Comparison of ENCODE assay signal across 9 mouse cellular contexts in the genomic region with DNA sequence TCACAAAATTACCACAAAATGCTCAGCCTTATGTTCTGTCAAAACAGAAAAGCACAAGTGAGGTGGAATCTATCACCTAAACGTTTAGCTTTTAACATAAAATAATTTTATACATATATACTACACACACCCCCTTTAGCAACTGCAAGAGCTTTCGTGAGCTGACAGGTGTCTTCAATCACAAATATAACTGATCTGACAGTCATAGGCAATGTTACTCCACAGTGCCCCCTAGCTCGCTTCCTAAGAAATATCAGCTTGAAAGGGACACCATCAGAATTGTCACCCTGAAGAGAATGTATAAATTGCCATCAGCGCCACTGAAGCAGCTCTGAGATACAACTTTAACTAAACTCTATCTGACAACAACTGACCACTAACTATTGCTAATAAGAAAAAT. TPM values are rescaled to one million over a fixed set of nuclear protein-coding genes. Genes with fewer than 3 reads are reported as not detected.
DNase-seq lines count a peak whose midpoint lies in the region; ATAC-seq and TF ChIP-seq lines count a peak whose summit lies in the region.
"Had no signal": no experiment of that assay in that cellular context is flagged by ENCODE, and none has a peak within 500 bp of the region (broad histone marks: within the 10 kb centered on the region; RNA-seq: fewer than 3 reads in every experiment).

No protein-coding gene starts in this region.

- WGBS in forebrain, embryonic 11.5 days, result 4% methylated on average over 4 of the region's 4 CpGs
- 2% methylated on average over 4 of the region's 4 CpGs for WGBS in hindbrain, postnatal 0 days
- 3% methylated on average over 4 of the region's 4 CpGs for WGBS in liver, adult 2 months

- peak; percentile 18 to 26 for DNase-seq in urinary bladder, adult 18-20 months (ENCODE audit: low spot score in 2 of 2)
- no peak for DNase-seq in urinary bladder, postnatal 10 days (ENCODE audit: low spot score)
- peak; percentile 87 for DNase-seq in c-Kit-positive CD71-positive TER-119-negative erythroid progenitor cells, embryonic 14.5 days (ENCODE audit: low read depth)
- DNase-seq in forebrain, embryonic 11.5 days (ENCODE audit: low spot score), result peak; percentile 83
- peak; percentile 80 for DNase-seq in hindbrain, postnatal 0 days (ENCODE audit: low spot score)
- DNase-seq in liver, adult 2 months (ENCODE audit: extremely low read depth, low read depth, low spot score), result peak; percentile 76
- DNase-seq in natural killer cell, adult 2 months (ENCODE audit: low spot score in 2 of 2), result peak; percentile 63 to 73
- peak; percentile 21 to 50 for DNase-seq in thymus, adult 18-20 months

- no peak overlapping the region for H3K27ac ChIP-seq in forebrain, embryonic 11.5 days (ENCODE audit: low read depth, low read length)
- no peak overlapping the region for H3K27ac ChIP-seq in hindbrain, postnatal 0 days
- no peak overlapping the region for H3K27ac ChIP-seq in liver, adult 2 months (replicated peaks; ENCODE audit: insufficient read depth, low read depth, low read length)

- H3K27me3 ChIP-seq in forebrain, embryonic 11.5 days (ENCODE audit: control insufficient read depth, insufficient read depth, low read length), result no peaks in the 10 kb centered on the region; the same call in 1 of the 2 replicates
- no peaks in the 10 kb centered on the region for H3K27me3 ChIP-seq in hindbrain, postnatal 0 days (ENCODE audit: insufficient read depth, low read length)
- H3K27me3 ChIP-seq in liver, adult 2 months (ENCODE audit: control insufficient read depth, insufficient read depth, low read length), result no peaks in the 10 kb centered on the region

- H3K4me1 ChIP-seq in forebrain, embryonic 11.5 days (replicated peaks; ENCODE audit: control insufficient read depth, insufficient read depth, low read length), result peaks cover 3% of the 10 kb centered on the region; the same call in 1 of the 2 replicates
- no peaks in the 10 kb centered on the region for H3K4me1 ChIP-seq in hindbrain, postnatal 0 days (ENCODE audit: insufficient read depth, low read length)
- H3K4me1 ChIP-seq in liver, adult 2 months (ENCODE audit: control insufficient read depth, insufficient read depth, low read length), result peaks cover 7% of the 10 kb centered on the region; the same call in 1 of the 2 replicates

- no peaks in the 10 kb centered on the region for H3K36me3 ChIP-seq in forebrain, embryonic 11.5 days (ENCODE audit: control insufficient read depth, insufficient read depth, low read length)
- H3K36me3 ChIP-seq in hindbrain, postnatal 0 days (ENCODE audit: insufficient read depth, low read length), result no peaks in the 10 kb centered on the region
- no peaks in the 10 kb centered on the region for H3K36me3 ChIP-seq in liver, adult 2 months (ENCODE audit: control insufficient read depth, insufficient read depth, low read length)

- ATAC-seq in forebrain, embryonic 11.5 days (replicated peaks; ENCODE audit: low FRiP score), result no peak
- no peak for ATAC-seq in hindbrain, postnatal 0 days

- TF ChIP-seq CTCF in hindbrain, postnatal 0 days (IDR thresholded peaks at IDR 0.05; ENCODE audit: low read depth), result peak; percentile 78
- peak; percentile 42 for TF ChIP-seq CTCF in liver, adult 2 months (IDR thresholded peaks at IDR 0.05; ENCODE audit: low read depth, low read length)

- no peak overlapping the region for H3K4me3 ChIP-seq in forebrain, embryonic 11.5 days (ENCODE audit: low read depth, low read length)
- H3K4me3 ChIP-seq in hindbrain, postnatal 0 days (ENCODE audit: low read length), result no peak overlapping the region
- H3K4me3 ChIP-seq in liver, adult 2 months (ENCODE audit: insufficient read depth, low read depth, low read length), result no peak overlapping the region

- H3K9me3 ChIP-seq in forebrain, embryonic 11.5 days (ENCODE audit: control insufficient read depth, low read length), result no peaks in the 10 kb centered on the region
- no peaks in the 10 kb centered on the region for H3K9me3 ChIP-seq in hindbrain, postnatal 0 days (ENCODE audit: low read length)

- H3K4me2 ChIP-seq in forebrain, embryonic 11.5 days (ENCODE audit: low read depth, low read length, severe bottlenecking), result 0 out of 2 replicates have a peak overlapping the region, but pooled peaks have one; percentile 8
- H3K4me2 ChIP-seq in hindbrain, postnatal 0 days (ENCODE audit: low read depth, low read length), result peak overlapping the region; percentile 77

- H3K79me2 ChIP-seq in liver, adult 2 months (ENCODE audit: control insufficient read depth, insufficient read depth, low read length), result no peaks in the 10 kb centered on the region; the same call in 1 of the 2 replicates

- H3K9ac ChIP-seq in forebrain, embryonic 11.5 days (ENCODE audit: low read length), result no peak overlapping the region
- no peak overlapping the region for H3K9ac ChIP-seq in hindbrain, postnatal 0 days (replicated peaks; ENCODE audit: low read length)
- H3K9ac ChIP-seq in liver, adult 2 months (ENCODE audit: low read depth, low read length), result no peak overlapping the region

- TF ChIP-seq POLR2A in liver, adult 2 months (IDR thresholded peaks at IDR 0.05; ENCODE audit: extremely low read depth, insufficient read depth, low read length), result no peak

RNA-seq across cellular contexts. Expression of a gene that starts 2.0 kb away (rescaled TPM):
- 17.1 and 18.4 TPM in 2 replicates for polyA plus RNA-seq in forebrain, embryonic 11.5 days (2014; fragmentation: Nextera tagmentation; extraction: Ambion mirVana)
- 24.4 and 26.1 TPM in 2 replicates for total RNA-seq in hindbrain, postnatal 0 days (2014; rRNA removed)
- 11.7 and 13.0 TPM in 2 replicates for polyA plus RNA-seq in hindbrain, postnatal 0 days (2015; fragmentation: Nextera tagmentation; extraction: Ambion mirVana)
- 8.5 and 8.7 TPM in 2 replicates for total RNA-seq in liver, adult 2 months (2014; rRNA removed)
- polyA plus RNA-seq in liver, adult 2 months (2012; rRNA removed), result 6.3 and 6.4 TPM in 2 replicates

RNA-seq across cellular contexts. Expression of a gene that starts 53.9 kb away (rescaled TPM):
- polyA plus RNA-seq in forebrain, embryonic 11.5 days (2014; fragmentation: Nextera tagmentation; extraction: Ambion mirVana), result not detected in 2 replicates
- total RNA-seq in hindbrain, postnatal 0 days (2014; rRNA removed), result not detected in 2 replicates
- not detected in 2 replicates for polyA plus RNA-seq in hindbrain, postnatal 0 days (2015; fragmentation: Nextera tagmentation; extraction: Ambion mirVana)
- not detected in 2 replicates for total RNA-seq in liver, adult 2 months (2014; rRNA removed)
- polyA plus RNA-seq in liver, adult 2 months (2012; rRNA removed), result not detected in 2 replicates
- total RNA-seq: gastrocnemius, postnatal 36 days had no signal
